Mouse (Mus musculus) NIH3T3 (cell line): Measurements from ENCODE around the gene Piwil4.

Experiments
- DNase-seq: peaks from one replicate; pipeline ENCODE4 v3.0.0-alpha.2; 2012; ENCODE audit warnings: low read depth

Gene Piwil4

GRCm38 (mm10) chr9:14668382-14668781, 72.2 kb downstream of the Piwil4 start:
- DNase-seq: no peak

- DNase-seq: no peak
These were observed 74.5 kb downstream of the Piwil4 start for GRCm38 (mm10) chr9:14666071-14666470.

GRCm38 (mm10) chr9:14663591-14663990, 76.9 kb downstream of the Piwil4 start:
- DNase-seq: no peak

- DNase-seq: peak; percentile 17
These were observed 77.7 kb downstream of the Piwil4 start for GRCm38 (mm10) chr9:14662876-14663275.

GRCm38 (mm10) chr9:14662138-14662537, 78.4 kb downstream of the Piwil4 start:
- DNase-seq: no peak

- no peak for DNase-seq
These were observed 82.6 kb downstream of the Piwil4 start for GRCm38 (mm10) chr9:14657926-14658325.

GRCm38 (mm10) chr9:14654010-14654409, 86.5 kb downstream of the Piwil4 start:
- peak; percentile 17 for DNase-seq

- no peak for DNase-seq
These were observed 87.8 kb downstream of the Piwil4 start for GRCm38 (mm10) chr9:14652761-14653160.

- no peak for DNase-seq
These were observed 92.7 kb downstream of the Piwil4 start for GRCm38 (mm10) chr9:14647849-14648248.

GRCm38 (mm10) chr9:14646641-14647040, 93.9 kb downstream of the Piwil4 start:
- no peak for DNase-seq
